Mouse (Mus musculus): ENCODE results near the gene Gm826. TPM values are rescaled to one million over a fixed set of nuclear protein-coding genes. Genes with fewer than 3 reads are reported as not detected.

Gene Gm826
- total RNA-seq, 2 experiments from 2014 or later = 8.1 to 9.4 TPM

- DNase-seq (ENCODE audit: low spot score) = no peak
- intact Hi-C loops (cut with DNase I) = no loop called here
These were observed 23.5 kb upstream of the Gm826 start for GRCm38 (mm10) chr2:160357442-160357841.

GRCm38 (mm10) chr2:160356132-160356531 is 22.2 kb upstream of the Gm826 start:
- intact Hi-C loops (cut with DNase I) = no loop called here

GRCm38 (mm10) chr2:160354319-160354718 is 20.4 kb upstream of the Gm826 start:
- intact Hi-C loops (cut with DNase I) = no loop called here
- DNase-seq (ENCODE audit: low spot score) = no peak

More at GRCm38 (mm10) chr2:160356132-160356531, 22.2 kb upstream of the Gm826 start:
- DNase-seq (ENCODE audit: low spot score) = no peak

- intact Hi-C loops (cut with DNase I) = no loop called here
- no peak for DNase-seq (ENCODE audit: low spot score)
These were observed 19.6 kb upstream of the Gm826 start for GRCm38 (mm10) chr2:160353581-160353980.

- intact Hi-C loops (cut with DNase I) = no loop called here
- DNase-seq (ENCODE audit: low spot score) = no peak
These were observed 17.1 kb upstream of the Gm826 start for GRCm38 (mm10) chr2:160351038-160351574.

GRCm38 (mm10) chr2:160349578-160349977 is 15.6 kb upstream of the Gm826 start:
- DNase-seq (ENCODE audit: low spot score) = no peak
- intact Hi-C loops (cut with DNase I) = no loop called here

- intact Hi-C loops (cut with DNase I) = no loop called here
- no peak for DNase-seq (ENCODE audit: low spot score)
These were observed 14.8 kb upstream of the Gm826 start for GRCm38 (mm10) chr2:160348796-160349195.

GRCm38 (mm10) chr2:160348072-160348604 is 14.2 kb upstream of the Gm826 start:
- intact Hi-C loops (cut with DNase I) = no loop called here
- no peak for DNase-seq (ENCODE audit: low spot score)

GRCm38 (mm10) chr2:160345644-160346043 is 11.7 kb upstream of the Gm826 start:
- intact Hi-C loops (cut with DNase I) = no loop called here
- DNase-seq (ENCODE audit: low spot score) = no peak

- intact Hi-C loops (cut with DNase I) = no loop called here
These were observed 6.2 kb upstream of the Gm826 start for GRCm38 (mm10) chr2:160340121-160340520.

GRCm38 (mm10) chr2:160339595-160339994 is 5.6 kb upstream of the Gm826 start:
- intact Hi-C loops (cut with DNase I) = no loop called here
- DNase-seq (ENCODE audit: low spot score) = no peak

More at GRCm38 (mm10) chr2:160340121-160340520, 6.2 kb upstream of the Gm826 start:
- DNase-seq (ENCODE audit: low spot score) = no peak

- intact Hi-C loops (cut with DNase I) = no loop called here
- no peak for DNase-seq (ENCODE audit: low spot score)
These were observed 2.1 kb upstream of the Gm826 start for GRCm38 (mm10) chr2:160336053-160336452.

GRCm38 (mm10) chr2:160335043-160335442 is 1.1 kb upstream of the Gm826 start:
- no peak for DNase-seq (ENCODE audit: low spot score)
- intact Hi-C loops (cut with DNase I) = no loop called here

- intact Hi-C loops (cut with DNase I) = no loop called here
- DNase-seq (ENCODE audit: low spot score) = no peak
These were observed 1.2 kb downstream of the Gm826 start for GRCm38 (mm10) chr2:160332516-160333325.

- intact Hi-C loops (cut with DNase I) = no loop called here
- no peak for DNase-seq (ENCODE audit: low spot score)
These were observed 5.1 kb downstream of the Gm826 start for GRCm38 (mm10) chr2:160328886-160329285.

- DNase-seq (ENCODE audit: low spot score) = no peak
- intact Hi-C loops (cut with DNase I) = no loop called here
These were observed 6.2 kb downstream of the Gm826 start for GRCm38 (mm10) chr2:160327716-160328115.

- intact Hi-C loops (cut with DNase I) = no loop called here
- peak; percentile 43 for DNase-seq (ENCODE audit: low spot score)
These were observed 6.8 kb downstream of the Gm826 start for GRCm38 (mm10) chr2:160327167-160327566.

GRCm38 (mm10) chr2:160325105-160325644 is 8.8 kb downstream of the Gm826 start:
- DNase-seq (ENCODE audit: low spot score) = no peak
- intact Hi-C loops (cut with DNase I) = no loop called here

- DNase-seq (ENCODE audit: low spot score) = no peak
- intact Hi-C loops (cut with DNase I) = no loop called here
These were observed 12.1 kb downstream of the Gm826 start for GRCm38 (mm10) chr2:160321829-160322228.

GRCm38 (mm10) chr2:160318255-160318654 is 15.7 kb downstream of the Gm826 start:
- intact Hi-C loops (cut with DNase I) = no loop called here
- no peak for DNase-seq (ENCODE audit: low spot score)

GRCm38 (mm10) chr2:160313595-160314007 is 20.4 kb downstream of the Gm826 start:
- no peak for DNase-seq (ENCODE audit: low spot score)
- intact Hi-C loops (cut with DNase I) = no loop called here

Measured in heart, postnatal 25 days (tissue).